ENCODE assay signal across 7 mouse cellular contexts in the genomic region with DNA sequence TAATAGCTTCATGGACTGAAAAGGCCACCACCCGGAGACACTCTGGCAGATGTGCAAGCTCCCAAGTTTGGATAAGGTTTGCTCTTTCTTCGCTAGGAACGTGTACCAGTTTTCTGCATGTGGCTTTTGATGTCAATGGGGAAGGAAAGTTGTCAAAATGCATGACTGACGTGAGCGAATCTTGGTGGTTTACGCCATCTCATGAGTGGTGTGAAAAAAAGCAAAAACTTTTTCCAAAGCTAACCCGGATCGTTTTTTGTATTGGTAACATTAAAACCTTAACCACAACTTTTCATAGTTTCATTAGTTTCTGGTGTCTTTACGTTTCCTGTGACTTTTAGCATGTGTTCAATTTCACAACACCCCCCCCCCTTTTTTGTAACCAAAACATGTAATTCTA.
"Had no signal": no experiment of that assay in that cellular context is flagged by ENCODE, and none has a peak within 500 bp of the region (broad histone marks: within the 10 kb centered on the region; RNA-seq: fewer than 3 reads in every experiment).

No protein-coding gene starts in this region.

- ATAC-seq: liver, embryonic 12.5 days; midbrain, embryonic 16.5 days had no signal

- DNase-seq: kidney, adult 8-10 months; kidney, postnatal 25 days; lung, embryonic 14.5 days; lung, postnatal 10 days; spleen, adult 18-20 months had no signal
